Mouse (Mus musculus) retina, embryonic 14.5 days (tissue): Measurements from ENCODE around the gene Vwce.

Experiments used
- DNase-seq: peaks from one replicate; pipeline ENCODE4 v3.0.0-alpha.2; 2015; ENCODE audit warnings: low spot score

The Vwce gene

GRCm38 (mm10) chr19:10715476-10715875 is 81.5 kb downstream of the Vwce start:
- no peak for DNase-seq
